Mouse (Mus musculus) forebrain, embryonic 14.5 days (tissue): Measurements from ENCODE around the gene Nat8f5. TPM values are rescaled to one million over a fixed set of nuclear protein-coding genes. Genes with fewer than 3 reads are reported as not detected.

Experiments used
- microRNA-seq: library from miRNA; unstranded; fragments of <30 nt; microRNA quantifications from one replicate; pipeline ENCODE4, GENCODE M21; 2016
- polyA plus RNA-seq: library from polyadenylated mRNA; unstranded; fragments of >200 nt; fragmentation: Nextera tagmentation; extraction: Ambion mirVana; gene quantifications from 2 replicates; pipeline ENCODE4 v1.2.1, GENCODE M21; 2014

Gene Nat8f5
- polyA plus RNA-seq, 1 experiment from 2014 or later, result not detected

Small RNAs within 50 kb of the gene (microRNA-seq; reads per million reads assigned to microRNA genes)
- gene Mir6375, result not detected

Other genes with a start within 250 kb of the Nat8f5 start
- gene Alms1, start 233.4 kb downstream of the Nat8f5 start, polyA plus RNA-seq, result 3.8 and 4.3 TPM in 2 replicates
- gene Nat8f7, start 107.8 kb downstream of the Nat8f5 start, polyA plus RNA-seq, result not detected in 2 replicates
- not detected in 2 replicates for gene Nat8f3, start 55.2 kb downstream of the Nat8f5 start, polyA plus RNA-seq
- not detected in 2 replicates for gene Nat8f6, start within 50 bp of the Nat8f5 start, polyA plus RNA-seq
- gene Nat8, start 11.1 kb upstream of the Nat8f5 start, polyA plus RNA-seq, result 0.20 TPM in 1 of 2 replicates, not detected in the other
- gene Nat8f2, start 48.2 kb upstream of the Nat8f5 start, polyA plus RNA-seq, result not detected in 2 replicates
- 6.9 and 8.0 TPM in 2 replicates for gene Nat8f4, start 83.9 kb upstream of the Nat8f5 start, polyA plus RNA-seq
- gene Tprkb, start 90.9 kb upstream of the Nat8f5 start, polyA plus RNA-seq, result 33.5 and 34.6 TPM in 2 replicates
- gene Nat8f1, start 94.7 kb upstream of the Nat8f5 start, polyA plus RNA-seq, result 13.0 and 13.3 TPM in 2 replicates
- gene Dusp11, start 140.7 kb upstream of the Nat8f5 start, polyA plus RNA-seq, result 35.2 and 44.3 TPM in 2 replicates
- not detected in 2 replicates for gene Figla, start 195.2 kb upstream of the Nat8f5 start, polyA plus RNA-seq
- gene Add2, start 207.7 kb upstream of the Nat8f5 start, polyA plus RNA-seq, result 108 and 134 TPM in 2 replicates